Mouse (Mus musculus): ENCODE results near the gene Lmx1b. TPM values are rescaled to one million over a fixed set of nuclear protein-coding genes. Genes with fewer than 3 reads are reported as not detected.

Lmx1b gene
- total RNA-seq, 2 experiments from 2014 or later, result not detected

DNA sequence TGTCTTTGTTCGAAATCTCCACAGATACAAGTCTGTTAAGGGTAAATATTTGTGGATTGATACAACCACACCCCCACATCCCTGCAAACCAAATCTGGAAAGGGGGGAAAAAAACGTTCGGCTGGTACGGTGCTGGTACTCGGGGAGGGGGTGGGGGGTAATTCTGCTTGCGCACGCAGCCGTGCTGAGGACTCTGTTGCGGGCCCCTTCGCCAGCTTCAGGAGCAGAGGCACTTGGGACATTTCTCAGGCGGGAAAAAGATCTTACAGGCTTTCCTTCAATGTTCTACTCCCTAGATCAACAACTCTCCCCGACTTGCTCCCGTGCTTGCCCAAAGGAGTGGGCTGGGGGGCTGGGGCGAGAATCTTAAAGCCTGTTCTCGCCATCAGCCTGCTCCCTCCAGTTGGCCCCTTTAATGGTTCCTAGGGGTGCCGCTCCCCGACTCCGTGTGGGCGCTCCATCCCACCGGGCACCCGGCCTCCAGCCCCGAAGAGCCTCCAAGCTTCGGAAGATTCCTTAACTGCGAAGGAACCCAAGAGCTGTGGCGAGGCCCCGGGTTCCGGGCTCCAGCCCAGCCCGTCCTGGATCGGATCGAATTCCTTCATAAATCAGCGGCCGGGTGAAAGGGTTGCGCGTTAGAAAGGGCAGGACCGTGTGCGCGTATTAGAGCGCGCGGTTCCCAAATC is 9.1 kb downstream of the Lmx1b start:
- ATAC-seq (ENCODE audit: poor library complexity, severe bottlenecking), result no peak

GRCm38 (mm10) chr2:33630081-33631021 is 10.0 kb downstream of the Lmx1b start:
- no peak for ATAC-seq (ENCODE audit: poor library complexity, severe bottlenecking)

- ATAC-seq (ENCODE audit: poor library complexity, severe bottlenecking), result no peak
Observed at GRCm38 (mm10) chr2:33629641-33630040, 10.7 kb downstream of the Lmx1b start.

DNA sequence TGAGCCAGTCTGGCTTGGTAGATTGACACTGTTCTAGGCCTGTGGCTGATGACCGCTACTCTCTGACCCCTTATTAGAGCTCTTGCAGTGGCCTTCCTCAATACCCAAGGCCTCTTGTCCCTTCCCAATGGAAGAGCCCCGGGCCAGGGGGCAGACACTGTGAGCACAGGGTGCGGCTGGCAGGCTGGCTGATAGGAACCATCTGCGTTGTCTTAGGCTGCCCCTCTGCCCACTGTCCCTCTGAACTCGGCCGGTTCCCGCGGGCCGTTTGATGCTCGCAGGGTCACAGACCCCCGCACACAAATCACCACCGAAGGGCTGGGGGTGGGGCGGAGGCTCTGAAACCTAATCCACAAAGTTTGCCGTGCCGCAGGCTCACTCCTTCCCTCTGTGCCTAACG is 11.5 kb downstream of the Lmx1b start:
- ATAC-seq (ENCODE audit: poor library complexity, severe bottlenecking), result no peak

- no peak for ATAC-seq (ENCODE audit: poor library complexity, severe bottlenecking)
Observed at GRCm38 (mm10) chr2:33627058-33627375, 13.3 kb downstream of the Lmx1b start.

DNA sequence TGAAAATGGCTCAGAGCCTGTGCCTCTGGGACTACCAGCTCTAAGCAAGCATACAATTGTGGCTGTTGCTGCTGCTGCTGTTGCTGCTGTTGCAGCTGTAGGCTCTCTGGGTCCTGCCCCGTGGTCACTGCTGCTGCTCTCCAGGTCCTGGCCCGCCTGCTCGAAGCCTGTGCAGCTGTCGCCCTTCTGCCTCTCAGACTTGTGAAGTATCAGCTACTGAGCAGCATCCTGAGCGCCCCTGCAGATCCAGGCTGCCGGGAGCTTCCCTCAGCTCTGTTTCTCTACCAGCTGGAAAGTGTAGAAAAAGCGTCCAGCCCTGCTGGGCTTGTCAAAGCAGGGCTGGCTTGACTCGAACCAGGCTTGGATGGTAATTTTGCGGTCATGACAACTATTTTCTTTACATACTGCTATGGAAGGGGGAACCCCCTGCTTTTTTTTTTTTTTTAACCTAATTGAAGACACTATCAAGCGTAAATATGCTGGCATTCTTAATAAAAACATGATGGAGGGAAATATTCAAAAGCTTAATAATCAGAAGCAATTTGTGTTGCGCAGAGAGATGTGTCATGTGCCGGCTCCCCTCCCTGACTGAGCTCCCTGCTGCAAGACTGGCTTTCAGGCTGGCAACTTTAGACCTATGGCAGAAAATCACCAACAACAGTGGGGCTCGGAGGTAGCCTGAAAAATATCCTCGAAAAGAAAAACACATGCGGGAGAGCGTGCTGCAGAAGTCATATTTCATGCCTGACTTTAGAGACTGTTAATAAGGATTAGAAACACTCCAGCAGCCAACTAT is 13.9 kb downstream of the Lmx1b start:
- no peak for ATAC-seq (ENCODE audit: poor library complexity, severe bottlenecking)

DNA sequence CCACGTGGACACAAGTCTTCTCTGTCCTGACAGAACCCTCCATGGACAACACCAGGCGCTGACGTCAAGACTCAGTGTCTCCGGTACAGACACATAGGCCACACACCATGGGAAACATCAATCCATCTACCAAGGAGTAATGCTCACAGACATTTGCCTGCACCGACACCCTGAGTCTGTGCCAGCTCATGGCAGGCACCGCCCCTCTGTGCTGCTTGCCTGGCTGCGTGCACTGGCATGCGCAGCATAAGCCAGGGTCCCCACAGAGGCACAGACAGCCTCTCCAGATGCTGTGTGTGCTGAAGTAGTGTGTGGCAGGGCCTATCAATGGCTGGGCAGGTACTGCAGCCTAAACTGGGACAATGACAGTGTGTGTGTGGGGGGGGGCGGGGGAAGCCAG is 22.6 kb downstream of the Lmx1b start:
- ATAC-seq (ENCODE audit: poor library complexity, severe bottlenecking), result no peak

DNA sequence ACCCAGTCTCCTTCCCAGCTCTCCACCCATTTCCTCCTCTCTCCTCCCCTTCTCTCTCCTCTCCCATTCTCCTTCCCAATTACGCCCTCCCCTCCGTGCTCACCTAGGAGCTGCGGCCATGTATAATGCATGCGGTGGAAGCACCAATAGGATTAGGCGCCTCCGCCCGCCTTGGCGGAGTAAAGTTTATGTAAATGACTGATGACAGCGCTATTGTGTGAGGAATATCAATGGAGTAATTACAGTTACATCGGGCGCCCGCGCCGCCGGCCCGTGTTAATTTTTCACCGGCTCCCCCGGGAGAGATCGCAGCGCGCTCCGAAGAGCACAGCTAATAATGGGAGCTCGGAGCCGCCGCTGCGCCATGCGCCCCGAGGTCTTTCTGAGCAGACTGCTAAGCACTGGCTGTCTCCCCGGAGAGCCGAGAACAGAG is 23.9 kb downstream of the Lmx1b start:
- no peak for ATAC-seq (ENCODE audit: poor library complexity, severe bottlenecking)

GRCm38 (mm10) chr2:33615843-33616344 is 24.4 kb downstream of the Lmx1b start:
- ATAC-seq (ENCODE audit: poor library complexity, severe bottlenecking), result no peak

- ATAC-seq (ENCODE audit: poor library complexity, severe bottlenecking), result no peak
Observed at GRCm38 (mm10) chr2:33605487-33606256, 34.6 kb downstream of the Lmx1b start.

DNA sequence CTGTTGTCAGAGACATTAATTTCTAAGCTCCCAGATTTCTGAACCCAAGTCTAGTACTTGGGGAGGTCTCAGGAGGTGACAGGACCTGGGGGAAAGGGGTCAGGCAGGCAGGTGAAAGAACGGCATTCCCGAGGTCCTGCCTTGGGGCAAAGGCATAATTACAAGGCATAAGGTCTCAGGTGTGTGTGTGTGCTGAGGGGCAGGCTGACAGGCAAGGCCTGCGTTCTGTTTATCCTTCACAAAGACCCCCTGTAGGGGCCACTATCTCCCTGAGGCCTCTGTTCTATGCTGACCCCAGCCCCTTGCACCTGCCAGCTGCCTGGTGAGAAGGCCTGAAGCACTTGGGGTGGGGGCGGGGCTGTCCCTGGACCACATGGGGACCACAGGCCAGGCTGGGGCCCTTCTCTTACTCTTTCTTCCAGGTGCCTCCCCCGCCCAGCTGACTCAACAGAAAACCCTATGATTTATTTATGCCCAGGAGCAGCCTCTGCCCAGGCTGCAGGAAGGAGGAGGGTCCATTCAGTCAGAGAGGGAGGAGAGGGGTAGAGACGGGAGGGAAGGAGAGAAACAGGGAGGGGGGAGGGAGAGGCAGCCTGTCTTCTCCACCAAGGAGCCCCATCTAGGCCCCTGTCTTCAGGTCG is 35.3 kb downstream of the Lmx1b start:
- no peak for ATAC-seq (ENCODE audit: poor library complexity, severe bottlenecking)

GRCm38 (mm10) chr2:33600520-33600919 is 39.8 kb downstream of the Lmx1b start:
- ATAC-seq (ENCODE audit: poor library complexity, severe bottlenecking), result no peak

GRCm38 (mm10) chr2:33597384-33597783 is 42.9 kb downstream of the Lmx1b start:
- ATAC-seq (ENCODE audit: poor library complexity, severe bottlenecking), result no peak

DNA sequence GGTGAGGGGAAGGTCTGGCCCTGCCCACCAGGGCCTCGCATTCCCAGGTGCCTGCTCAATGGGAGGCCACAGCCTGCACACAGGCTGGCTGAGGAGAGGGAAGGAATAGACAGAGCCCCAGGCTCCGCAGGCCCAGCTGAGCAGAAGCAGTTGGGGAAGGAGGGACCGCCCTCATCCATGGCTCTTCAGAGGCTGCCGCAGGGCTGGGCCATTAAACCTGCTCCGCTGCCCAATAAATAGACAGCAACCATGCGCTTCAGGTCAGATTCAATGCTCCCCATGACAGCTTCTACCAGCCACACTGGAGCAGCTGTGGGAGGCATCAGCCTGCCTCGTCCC is 45.3 kb downstream of the Lmx1b start:
- ATAC-seq (ENCODE audit: poor library complexity, severe bottlenecking), result no peak

DNA sequence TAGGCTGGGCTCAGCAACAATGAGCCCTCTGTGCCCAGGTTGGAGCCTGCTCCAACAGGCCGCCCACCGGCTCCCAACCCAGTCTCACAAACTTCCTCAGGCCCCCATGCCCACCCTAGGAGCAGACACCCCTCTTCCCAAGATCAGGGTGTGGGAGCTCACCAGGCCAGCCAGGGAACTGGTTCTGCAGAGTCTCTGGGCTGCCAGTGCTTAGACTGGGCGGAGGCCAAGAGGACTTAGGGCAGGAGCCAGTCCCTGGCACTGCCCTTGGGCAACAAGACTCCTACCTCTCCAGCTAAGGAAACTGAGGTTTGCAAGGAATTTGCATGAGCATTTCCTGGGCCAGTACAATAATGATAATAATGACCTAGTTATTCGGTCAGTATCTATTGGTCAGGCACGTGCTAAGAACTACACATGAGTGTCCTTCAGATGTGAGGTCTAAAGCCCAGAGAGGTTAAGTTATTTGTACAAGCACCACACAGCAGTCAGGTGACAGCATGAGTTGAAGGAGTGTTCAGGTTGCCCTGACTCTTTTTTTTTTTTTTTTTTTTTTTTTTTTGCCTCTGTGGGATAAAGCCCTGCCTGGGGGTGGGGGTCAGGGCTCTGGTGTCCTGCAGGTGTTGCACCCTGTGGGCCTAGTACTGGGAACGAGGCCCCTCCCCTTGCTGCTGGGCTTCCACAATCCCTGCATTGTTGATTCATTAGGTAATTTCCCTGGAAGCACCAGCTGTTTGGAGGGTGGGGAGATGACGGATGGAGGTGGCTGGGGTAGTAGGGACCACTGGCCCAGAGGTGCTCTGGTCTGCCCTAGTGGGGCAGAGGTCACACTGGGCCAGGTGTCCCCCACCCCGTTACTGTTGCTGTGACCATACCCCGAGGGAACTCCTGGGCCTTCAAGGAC is 45.9 kb downstream of the Lmx1b start:
- no peak for ATAC-seq (ENCODE audit: poor library complexity, severe bottlenecking)

DNA sequence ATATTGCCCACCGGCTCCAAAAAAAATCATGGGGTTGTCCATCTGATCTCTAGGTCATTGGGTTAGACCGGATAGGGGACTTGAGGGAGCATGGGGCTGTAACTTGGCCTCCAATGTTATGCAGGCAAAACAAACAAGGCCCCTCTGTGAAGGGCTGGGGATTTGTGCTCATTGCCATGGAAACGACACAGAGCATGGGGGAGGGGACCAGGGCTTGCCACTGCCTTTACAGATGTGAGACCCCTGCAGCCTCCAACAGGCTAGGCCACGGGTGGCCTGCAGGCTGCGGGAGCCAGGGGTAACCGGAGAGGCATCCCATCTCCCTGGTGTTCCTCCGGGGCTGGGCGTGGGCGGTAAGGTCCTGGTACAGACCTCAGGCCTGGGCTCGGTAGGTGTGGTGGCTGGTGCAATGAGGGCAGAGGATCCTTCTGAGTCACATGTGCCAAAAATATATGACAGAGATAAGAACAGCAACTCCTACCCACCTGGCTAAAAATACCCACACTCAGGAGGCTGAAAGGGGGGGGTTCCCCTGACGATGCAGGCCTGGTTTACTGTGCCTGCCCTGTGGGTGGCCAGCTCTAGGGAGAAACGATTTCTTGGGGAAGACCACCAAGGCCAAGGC is 47.3 kb downstream of the Lmx1b start:
- ATAC-seq (ENCODE audit: poor library complexity, severe bottlenecking), result no peak

DNA sequence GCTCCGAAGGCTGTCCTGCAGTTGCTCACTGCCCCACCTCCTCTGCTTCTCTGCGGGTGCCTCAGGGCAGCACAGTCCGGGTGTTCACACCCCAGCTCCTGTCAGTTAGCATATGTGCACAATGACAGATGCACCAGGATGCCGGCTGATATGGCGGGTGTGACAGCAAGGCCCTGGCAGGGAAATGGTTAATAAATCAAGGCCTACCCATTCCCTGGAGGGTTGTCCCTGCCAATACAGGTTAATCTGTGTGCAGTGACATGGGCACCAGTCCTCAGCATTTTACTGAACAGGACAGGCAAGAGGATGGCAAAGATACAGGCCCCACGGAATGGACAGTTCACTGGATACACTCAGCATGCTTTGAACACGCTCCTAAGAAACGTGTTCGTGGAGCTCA is 51.0 kb downstream of the Lmx1b start:
- no peak for ATAC-seq (ENCODE audit: poor library complexity, severe bottlenecking)
